Mouse (Mus musculus) heart, postnatal 0 days (tissue): ENCODE data around the gene Sumf1.

Experiments
- CTCF ChIP-seq: IDR thresholded peaks from 2 replicates; pipeline ENCODE4 v1.5.1; 2016; ENCODE audit warnings: antibody characterized with exemption, control low read depth, low read depth
- EP300 ChIP-seq: IDR thresholded peaks from 2 replicates; pipeline ENCODE4 v1.6.1; 2016; ENCODE audit warnings: antibody characterized with exemption, low read depth

DNA sequence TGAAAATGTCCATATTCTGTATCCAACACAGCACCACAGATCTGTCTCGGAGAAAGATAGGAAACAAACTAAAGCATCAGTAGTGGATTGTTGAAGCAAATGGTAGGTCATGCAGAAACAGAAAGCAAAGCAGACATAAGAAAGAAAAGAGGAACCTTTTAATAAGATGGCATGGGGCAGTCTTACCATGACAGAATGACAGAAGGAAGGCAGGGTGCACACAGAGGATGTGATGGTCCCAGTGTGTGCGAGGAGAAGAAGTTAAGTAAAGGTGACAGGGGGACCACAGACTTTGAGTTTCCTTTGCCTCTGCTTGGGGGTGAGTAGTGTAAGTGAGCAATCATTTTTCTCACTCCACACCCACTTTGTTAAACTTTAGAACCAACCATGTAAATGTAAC is 6.3 kb downstream of the Sumf1 start:
- TF ChIP-seq EP300 (no peak), CTCF (no peak)
